Mouse (Mus musculus) embryonic facial prominence, embryonic 12.5 days (tissue): Measurements from ENCODE around the gene Hdac7. TPM values are rescaled to one million over a fixed set of nuclear protein-coding genes. Genes with fewer than 3 reads are reported as not detected.

Experiments
- ATAC-seq: fragments of 200-750 bp; cut with Nextera tagmentation; 2 replicates; pipeline ENCODE4 v1.8.0; 2017; ENCODE audit not compliant: insufficient number of reproducible peaks, insufficient read depth, low FRiP score, low TSS enrichment
- H3K27ac ChIP-seq: fragments of 300-500 bp; sonication (generic); 2 replicates; pipeline ENCODE4 v1.5.1; 2016; ENCODE audit warnings: mild to moderate bottlenecking
- H3K27me3 ChIP-seq: fragments of 300-500 bp; sonication (generic); 2 replicates; pipeline ENCODE4 v1.6.1; 2016; ENCODE audit warnings: mild to moderate bottlenecking, moderate library complexity
- H3K36me3 ChIP-seq: fragments of 300-500 bp; sonication (generic); 2 replicates; pipeline ENCODE4 v1.6.1; 2016; ENCODE audit warnings: mild to moderate bottlenecking
- H3K4me1 ChIP-seq: fragments of 300-500 bp; sonication (generic); 2 replicates; pipeline ENCODE4 v1.6.1; 2016
- H3K4me2 ChIP-seq: fragments of 300-500 bp; sonication (generic); replicated peaks from 2 replicates; pipeline ENCODE4 v1.6.1; 2016; ENCODE audit warnings: mild to moderate bottlenecking, moderate library complexity
- H3K4me3 ChIP-seq: fragments of 300-500 bp; sonication (generic); 2 replicates; pipeline ENCODE4 v1.5.1; 2016; ENCODE audit warnings: mild to moderate bottlenecking
- H3K9ac ChIP-seq: fragments of 300-500 bp; sonication (generic); 2 replicates; pipeline ENCODE4 v1.6.1; 2016; ENCODE audit warnings: mild to moderate bottlenecking, moderate library complexity
- H3K9me3 ChIP-seq: fragments of 300-500 bp; sonication (generic); 2 replicates; pipeline ENCODE4 v1.6.1; 2016; ENCODE audit warnings: mild to moderate bottlenecking, moderate library complexity
- WGBS: fragments of 180-500 bp; shearing (Covaris S2); methylation state at CpG from one replicate; pipeline ENCODE4 v1.1.7; 2016; 5-methylcytosine and 5-hydroxymethylcytosine counted together
- polyA plus RNA-seq: library from polyadenylated mRNA; unstranded; fragments of >200 nt; fragmentation: Nextera tagmentation; extraction: Ambion mirVana; gene quantifications from 2 replicates; pipeline ENCODE4 v1.2.1, GENCODE M21; 2016

The Hdac7 gene
- polyA plus RNA-seq: 33.5 and 38.8 TPM in 2 replicates

GRCm38 (mm10) chr15:97844037-97845034 lies at the start of gene Hdac7:
TSS of gene Hdac7 (minus strand) at chr15:97844502.
- H3K4me1 ChIP-seq: peaks cover 9% of the 10 kb centered on the region
- H3K36me3 ChIP-seq: no peaks in the 10 kb centered on the region
- H3K9ac ChIP-seq: no peak within 1 kb of the TSS
- no peak within 1 kb of the TSS for H3K4me3 ChIP-seq
- H3K27me3 ChIP-seq: no peaks in the 10 kb centered on the region
- 70% methylated on average over 19 of the region's 19 CpGs for WGBS
- H3K9me3 ChIP-seq: no peaks in the 10 kb centered on the region
- no peak within 1 kb of the TSS for H3K27ac ChIP-seq
- no peak for ATAC-seq
- H3K4me2 ChIP-seq: no peak within 1 kb of the TSS

GRCm38 (mm10) chr15:97892506-97892905 lies 48.2 kb upstream of the Hdac7 start:
- H3K4me2 ChIP-seq: no peak overlapping the region
- H3K9ac ChIP-seq: no peak overlapping the region
- ATAC-seq: no peak
- WGBS: 61% methylated on average over 8 of the region's 8 CpGs
- H3K4me3 ChIP-seq: no peak overlapping the region
- peaks cover 3% of the 10 kb centered on the region; the same call in 1 of the 2 replicates for H3K4me1 ChIP-seq
- H3K9me3 ChIP-seq: no peaks in the 10 kb centered on the region
- H3K27ac ChIP-seq: no peak overlapping the region
- no peaks in the 10 kb centered on the region for H3K27me3 ChIP-seq
- no peaks in the 10 kb centered on the region for H3K36me3 ChIP-seq

- Histone ChIP-seq H3K9ac (no peak overlapping the region), H3K27me3 (no peaks in the 10 kb centered on the region), H3K4me1 (no peaks in the 10 kb centered on the region), H3K4me2 (no peak overlapping the region), H3K27ac (no peak overlapping the region), H3K9me3 (no peaks in the 10 kb centered on the region), H3K36me3 (no peaks in the 10 kb centered on the region), H3K4me3 (no peak overlapping the region)
- 92% methylated on average over 10 of the region's 10 CpGs for WGBS
- ATAC-seq: no peak
Measured at GRCm38 (mm10) chr15:97890450-97890849, 46.1 kb upstream of the Hdac7 start.

- no peak overlapping the region for H3K4me2 ChIP-seq
- H3K27me3 ChIP-seq: no peaks in the 10 kb centered on the region
- H3K36me3 ChIP-seq: no peaks in the 10 kb centered on the region
- H3K9ac ChIP-seq: no peak overlapping the region
- H3K4me3 ChIP-seq: no peak overlapping the region
- no peaks in the 10 kb centered on the region for H3K9me3 ChIP-seq
- WGBS: 69% methylated on average over 11 of the region's 11 CpGs
- no peak for ATAC-seq
- H3K4me1 ChIP-seq: no peaks in the 10 kb centered on the region
- no peak overlapping the region for H3K27ac ChIP-seq
Measured at GRCm38 (mm10) chr15:97890017-97890416, 45.7 kb upstream of the Hdac7 start.

- no peak overlapping the region for H3K27ac ChIP-seq
- H3K9ac ChIP-seq: no peak overlapping the region
- no peaks in the 10 kb centered on the region for H3K36me3 ChIP-seq
- WGBS: 75% methylated on average over 10 of the region's 10 CpGs
- H3K9me3 ChIP-seq: no peaks in the 10 kb centered on the region
- H3K27me3 ChIP-seq: no peaks in the 10 kb centered on the region
- H3K4me3 ChIP-seq: no peak overlapping the region
- H3K4me2 ChIP-seq: no peak overlapping the region
- no peaks in the 10 kb centered on the region for H3K4me1 ChIP-seq
- ATAC-seq: no peak
Measured at GRCm38 (mm10) chr15:97887541-97888016, 43.3 kb upstream of the Hdac7 start.

- H3K9me3 ChIP-seq: no peaks in the 10 kb centered on the region
- no peak overlapping the region for H3K9ac ChIP-seq
- WGBS: 90% methylated on average over 8 of the region's 8 CpGs
- no peaks in the 10 kb centered on the region for H3K4me1 ChIP-seq
- no peaks in the 10 kb centered on the region for H3K27me3 ChIP-seq
- no peak for ATAC-seq
- H3K4me3 ChIP-seq: no peak overlapping the region
- no peaks in the 10 kb centered on the region for H3K36me3 ChIP-seq
- no peak overlapping the region for H3K4me2 ChIP-seq
- H3K27ac ChIP-seq: no peak overlapping the region
Measured at GRCm38 (mm10) chr15:97881423-97881822, 37.1 kb upstream of the Hdac7 start.

GRCm38 (mm10) chr15:97880441-97880840 lies 36.1 kb upstream of the Hdac7 start:
- WGBS: 82% methylated on average over 9 of the region's 9 CpGs
- H3K36me3 ChIP-seq: no peaks in the 10 kb centered on the region
- H3K4me1 ChIP-seq: no peaks in the 10 kb centered on the region
- no peak for ATAC-seq
- no peak overlapping the region for H3K27ac ChIP-seq
- H3K4me3 ChIP-seq: no peak overlapping the region
- H3K9ac ChIP-seq: no peak overlapping the region
- H3K4me2 ChIP-seq: no peak overlapping the region
- no peaks in the 10 kb centered on the region for H3K9me3 ChIP-seq
- no peaks in the 10 kb centered on the region for H3K27me3 ChIP-seq

GRCm38 (mm10) chr15:97878696-97879328 lies 34.5 kb upstream of the Hdac7 start:
- Histone ChIP-seq H3K4me1 (no peaks in the 10 kb centered on the region), H3K27ac (no peak overlapping the region), H3K9ac (no peak overlapping the region), H3K4me2 (no peak overlapping the region), H3K36me3 (no peaks in the 10 kb centered on the region), H3K9me3 (no peaks in the 10 kb centered on the region), H3K27me3 (no peaks in the 10 kb centered on the region), H3K4me3 (no peak overlapping the region)
- 44% methylated on average over 7 of the region's 7 CpGs for WGBS
- ATAC-seq: no peak

GRCm38 (mm10) chr15:97875784-97876183 lies 31.5 kb upstream of the Hdac7 start:
- no peak overlapping the region for H3K27ac ChIP-seq
- no peaks in the 10 kb centered on the region for H3K4me1 ChIP-seq
- WGBS: 85% methylated on average over 8 of the region's 8 CpGs
- ATAC-seq: no peak; the same call in 1 of the 2 replicates
- H3K27me3 ChIP-seq: no peaks in the 10 kb centered on the region
- no peaks in the 10 kb centered on the region for H3K36me3 ChIP-seq
- no peak overlapping the region for H3K4me3 ChIP-seq
- no peaks in the 10 kb centered on the region for H3K9me3 ChIP-seq
- H3K4me2 ChIP-seq: no peak overlapping the region
- no peak overlapping the region for H3K9ac ChIP-seq

GRCm38 (mm10) chr15:97873717-97874116 lies 29.4 kb upstream of the Hdac7 start:
- Histone ChIP-seq H3K27ac (no peak overlapping the region), H3K9ac (no peak overlapping the region), H3K4me2 (no peak overlapping the region), H3K4me1 (no peaks in the 10 kb centered on the region), H3K4me3 (no peak overlapping the region), H3K36me3 (no peaks in the 10 kb centered on the region), H3K27me3 (no peaks in the 10 kb centered on the region), H3K9me3 (no peaks in the 10 kb centered on the region)
- no peak for ATAC-seq
- 58% methylated on average over 9 of the region's 9 CpGs for WGBS

GRCm38 (mm10) chr15:97872161-97872560 lies 27.9 kb upstream of the Hdac7 start:
- H3K4me2 ChIP-seq: no peak overlapping the region
- H3K9me3 ChIP-seq: no peaks in the 10 kb centered on the region
- no peaks in the 10 kb centered on the region for H3K36me3 ChIP-seq
- no peaks in the 10 kb centered on the region for H3K4me1 ChIP-seq
- no peak overlapping the region for H3K9ac ChIP-seq
- WGBS: 94% methylated on average over 8 of the region's 8 CpGs
- H3K27ac ChIP-seq: no peak overlapping the region
- H3K4me3 ChIP-seq: no peak overlapping the region
- ATAC-seq: no peak
- no peaks in the 10 kb centered on the region for H3K27me3 ChIP-seq
